Mouse (Mus musculus) E14TG2a.4 (cell line): ENCODE measurements around the gene Cdk20.
A peak's percentile ranks its signal among the peaks of the same experiment; 100 is the strongest.

Experiments
- H3K27me3 ChIP-seq: 2 replicates; pipeline ENCODE4 v1.6.1; 2014; ENCODE audit warnings: low read length, control low read depth; ENCODE audit not compliant: insufficient read depth
- H3K36me3 ChIP-seq: 2 replicates; pipeline ENCODE4 v1.6.1; 2014; ENCODE audit warnings: low read length, control low read depth; ENCODE audit not compliant: insufficient read depth
- H3K4me1 ChIP-seq: replicated peaks from 2 replicates; pipeline ENCODE4 v1.6.1; 2014; ENCODE audit warnings: low read depth, low read length, control low read depth
- H3K4me3 ChIP-seq: replicated peaks from 2 replicates; pipeline ENCODE4 v1.5.1; 2014; ENCODE audit warnings: mild to moderate bottlenecking, low read length
- H3K9me3 ChIP-seq: 2 replicates; pipeline ENCODE4 v1.6.1; 2014; ENCODE audit warnings: low read length, control low read depth
- CTCF ChIP-seq: conservative IDR thresholded peaks from 2 replicates; pipeline ENCODE4 v1.5.1; 2014; ENCODE audit warnings: low read length
- NANOG ChIP-seq: IDR thresholded peaks from 2 replicates; pipeline ENCODE4 v1.6.1; 2014; ENCODE audit warnings: borderline replicate concordance, low read length, mixed read lengths
- POU5F1 ChIP-seq: IDR thresholded peaks from 2 replicates; pipeline ENCODE4 v1.6.1; 2014; ENCODE audit warnings: low read length, borderline replicate concordance

Gene Cdk20

DNA sequence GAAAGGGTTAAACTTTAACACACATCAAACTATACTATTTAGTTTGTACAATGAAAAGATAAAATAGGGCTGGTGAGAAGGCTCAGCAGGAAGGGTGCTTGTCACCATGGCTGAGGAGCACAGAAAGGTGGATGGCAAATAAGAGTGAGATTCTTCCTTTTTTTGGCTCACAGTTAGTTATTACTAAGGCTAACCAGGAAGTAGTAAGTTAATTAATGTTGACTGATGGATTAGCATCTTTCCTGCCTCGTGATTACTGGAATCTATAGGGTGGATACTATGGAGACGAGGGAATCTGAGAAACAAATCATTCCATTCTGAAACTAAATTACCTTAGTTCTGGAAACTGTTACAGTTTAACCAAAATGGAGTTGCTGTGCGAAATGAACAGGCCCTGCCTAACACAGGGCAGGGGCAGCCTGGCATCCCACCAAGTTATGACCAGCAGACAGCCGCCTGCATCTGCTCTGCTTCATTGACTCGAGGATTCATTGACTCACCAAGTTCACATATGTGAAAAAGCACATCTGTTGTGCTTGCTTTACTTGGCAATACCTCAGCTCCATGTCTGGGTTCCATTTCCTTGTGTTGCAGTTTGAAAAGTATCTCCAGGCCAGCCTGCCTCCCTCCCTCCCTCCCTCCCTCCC, 15.0 kb upstream of the Cdk20 start:
- TF ChIP-seq NANOG (no peak), CTCF (no peak), POU5F1 (no peak)
- Histone ChIP-seq H3K27me3 (no peaks in the 10 kb centered on the region), H3K4me3 (no peak overlapping the region), H3K9me3 (peaks cover 2% of the 10 kb centered on the region), H3K36me3 (no peaks in the 10 kb centered on the region), H3K4me1 (peaks cover 8% of the 10 kb centered on the region)

DNA sequence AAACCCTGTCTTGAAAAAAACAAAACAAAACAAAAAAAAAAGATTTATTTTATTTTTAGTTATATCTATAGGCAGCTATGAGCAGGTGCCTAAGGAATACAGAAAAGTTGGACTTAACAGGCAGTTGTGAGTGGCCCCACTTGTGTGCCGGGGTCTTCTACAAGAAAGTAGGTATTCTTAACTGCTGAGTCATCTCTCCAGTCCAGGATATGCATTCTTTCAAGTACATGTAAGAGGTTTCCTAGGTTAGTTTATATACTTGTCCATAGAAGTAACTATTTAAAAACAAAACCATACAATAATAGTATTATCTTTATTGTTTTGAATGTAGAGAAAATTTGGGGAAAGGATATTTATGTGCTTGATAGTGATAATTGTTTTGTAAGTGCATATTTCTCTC, 11.3 kb upstream of the Cdk20 start:
- Histone ChIP-seq H3K4me3 (no peak overlapping the region), H3K9me3 (peaks cover 9% of the 10 kb centered on the region), H3K4me1 (peaks cover 8% of the 10 kb centered on the region), H3K36me3 (no peaks in the 10 kb centered on the region), H3K27me3 (no peaks in the 10 kb centered on the region)
- no peak for TF ChIP-seq NANOG
- no peak for TF ChIP-seq CTCF
- no peak for TF ChIP-seq POU5F1

- Histone ChIP-seq H3K27me3 (no peaks in the 10 kb centered on the region), H3K4me1 (peaks cover 8% of the 10 kb centered on the region), H3K36me3 (no peaks in the 10 kb centered on the region), H3K9me3 (peaks cover 9% of the 10 kb centered on the region), H3K4me3 (no peak overlapping the region)
- no peak for TF ChIP-seq CTCF
- no peak for TF ChIP-seq NANOG
- TF ChIP-seq POU5F1 = no peak
These were observed 10.7 kb upstream of the Cdk20 start for GRCm38 (mm10) chr13:64421386-64421785.

- H3K9me3 ChIP-seq = peaks cover 9% of the 10 kb centered on the region
- no peaks in the 10 kb centered on the region for H3K36me3 ChIP-seq
- peaks cover 8% of the 10 kb centered on the region for H3K4me1 ChIP-seq
- no peak for TF ChIP-seq NANOG
- no peak for TF ChIP-seq CTCF
- no peak for TF ChIP-seq POU5F1
- no peak overlapping the region for H3K4me3 ChIP-seq
- H3K27me3 ChIP-seq = no peaks in the 10 kb centered on the region
These were observed 10.0 kb upstream of the Cdk20 start for GRCm38 (mm10) chr13:64421952-64422606.

- peaks cover 8% of the 10 kb centered on the region for H3K4me1 ChIP-seq
- no peak for TF ChIP-seq NANOG
- TF ChIP-seq POU5F1 = no peak
- no peak for TF ChIP-seq CTCF
- H3K9me3 ChIP-seq = peaks cover 9% of the 10 kb centered on the region
These were observed 9.5 kb upstream of the Cdk20 start for GRCm38 (mm10) chr13:64422607-64422957.

DNA sequence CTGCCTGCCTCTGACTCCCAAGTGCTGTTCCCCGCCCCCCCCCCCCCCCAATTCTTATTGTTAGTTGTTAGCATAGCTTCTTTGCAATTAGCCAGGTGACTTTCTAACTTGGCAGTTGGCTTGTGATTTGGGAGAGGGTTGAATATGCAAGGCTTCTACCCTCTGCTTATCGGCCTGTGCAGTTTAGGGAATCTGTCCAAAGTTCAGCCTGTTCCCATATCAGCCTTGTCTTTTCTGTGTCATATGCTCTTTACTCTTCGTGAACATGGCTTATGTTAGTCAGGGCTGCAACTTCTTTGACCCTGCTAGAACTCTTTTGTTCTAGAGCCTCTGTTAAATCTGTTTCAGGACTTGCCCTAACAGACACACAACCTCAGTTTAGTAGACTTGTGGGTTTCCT, 7.8 kb upstream of the Cdk20 start:
- Histone ChIP-seq H3K4me1 (peaks cover 8% of the 10 kb centered on the region), H3K27me3 (no peaks in the 10 kb centered on the region), H3K9me3 (peaks cover 9% of the 10 kb centered on the region), H3K36me3 (no peaks in the 10 kb centered on the region), H3K4me3 (no peak overlapping the region)
- TF ChIP-seq CTCF = no peak
- no peak for TF ChIP-seq POU5F1
- no peak for TF ChIP-seq NANOG

More at GRCm38 (mm10) chr13:64422607-64422957, 9.5 kb upstream of the Cdk20 start:
- Histone ChIP-seq H3K27me3 (no peaks in the 10 kb centered on the region), H3K36me3 (no peaks in the 10 kb centered on the region), H3K4me3 (no peak overlapping the region)

GRCm38 (mm10) chr13:64425280-64425679, 6.8 kb upstream of the Cdk20 start:
- H3K36me3 ChIP-seq = no peaks in the 10 kb centered on the region

DNA sequence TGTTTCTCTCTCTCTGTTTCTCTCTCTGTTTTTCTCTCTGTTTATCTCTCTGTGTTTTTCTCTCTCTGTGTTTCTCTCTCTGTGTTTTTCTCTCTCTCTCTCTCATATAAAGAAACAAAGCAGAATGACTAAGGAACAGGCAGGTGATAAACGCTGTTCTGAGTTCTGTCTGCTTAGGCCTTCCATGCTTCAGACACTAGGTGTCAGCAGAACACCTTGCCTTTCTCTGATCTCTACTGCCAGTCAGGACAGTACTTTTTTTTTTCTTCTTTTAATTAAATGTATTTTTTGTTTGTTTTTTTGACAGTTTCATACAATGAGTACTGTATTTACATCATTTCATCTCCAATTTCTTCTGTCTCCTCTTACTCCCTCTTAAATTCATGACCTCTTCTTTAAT, 2.8 kb upstream of the Cdk20 start:
- Histone ChIP-seq H3K9me3 (no peaks in the 10 kb centered on the region), H3K36me3 (no peaks in the 10 kb centered on the region), H3K27me3 (no peaks in the 10 kb centered on the region), H3K4me1 (peaks cover 16% of the 10 kb centered on the region), H3K4me3 (no peak overlapping the region)
- no peak for TF ChIP-seq NANOG
- peak; percentile 25; the same call in 1 of the 2 replicates for TF ChIP-seq CTCF

More at GRCm38 (mm10) chr13:64425280-64425679, 6.8 kb upstream of the Cdk20 start:
- Histone ChIP-seq H3K27me3 (no peaks in the 10 kb centered on the region), H3K4me1 (peaks cover 8% of the 10 kb centered on the region), H3K4me3 (no peak overlapping the region), H3K9me3 (peaks cover 9% of the 10 kb centered on the region)
- TF ChIP-seq POU5F1 (no peak), NANOG (no peak), CTCF (no peak)
